Mouse (Mus musculus): Measurements from ENCODE around the gene Gm20441. TPM values are rescaled to one million over a fixed set of nuclear protein-coding genes. Genes with fewer than 3 reads are reported as not detected.
"Not testable (repeated sequence)": the region's sequence is repeated elsewhere in the genome, so short reads cannot be mapped to it uniquely, and the experiment has no call there.

Gm20441 gene
- total RNA-seq, 2 experiments from 2014 or later, result not detected

- ATAC-seq (replicated peaks; ENCODE audit: low FRiP score, poor library complexity, severe bottlenecking), result no peak
Measured at GRCm38 (mm10) chr10:75788277-75788676, 7.5 kb upstream of the Gm20441 start.

GRCm38 (mm10) chr10:75785442-75785841 lies 4.7 kb upstream of the Gm20441 start:
- ATAC-seq (replicated peaks; ENCODE audit: low FRiP score, poor library complexity, severe bottlenecking), result no peak

GRCm38 (mm10) chr10:75779206-75780174 lies 1.3 kb downstream of the Gm20441 start:
- ATAC-seq (replicated peaks; ENCODE audit: low FRiP score, poor library complexity, severe bottlenecking), result no peak

GRCm38 (mm10) chr10:75777885-75778284 lies 2.9 kb downstream of the Gm20441 start:
- ATAC-seq (replicated peaks; ENCODE audit: low FRiP score, poor library complexity, severe bottlenecking), result no peak

GRCm38 (mm10) chr10:75776562-75776961 lies 4.2 kb downstream of the Gm20441 start:
- ATAC-seq (replicated peaks; ENCODE audit: low FRiP score, poor library complexity, severe bottlenecking), result no peak

GRCm38 (mm10) chr10:75774587-75774986 lies 6.2 kb downstream of the Gm20441 start:
- ATAC-seq (replicated peaks; ENCODE audit: low FRiP score, poor library complexity, severe bottlenecking), result no peak

GRCm38 (mm10) chr10:75774102-75774501 lies 6.7 kb downstream of the Gm20441 start:
- no peak for ATAC-seq (replicated peaks; ENCODE audit: low FRiP score, poor library complexity, severe bottlenecking)

- ATAC-seq (replicated peaks; ENCODE audit: low FRiP score, poor library complexity, severe bottlenecking), result peak; percentile 92
Measured at GRCm38 (mm10) chr10:75772795-75773664, 7.7 kb downstream of the Gm20441 start, which contains the start of gene Ddt. TSS of gene Ddt (minus strand) at chr10:75773414.

- not testable (repeated sequence) for ATAC-seq (replicated peaks; ENCODE audit: low FRiP score, poor library complexity, severe bottlenecking)
Measured at GRCm38 (mm10) chr10:75767756-75768155, 13.0 kb downstream of the Gm20441 start.

GRCm38 (mm10) chr10:75766856-75767255 lies 13.9 kb downstream of the Gm20441 start:
- no peak for ATAC-seq (replicated peaks; ENCODE audit: low FRiP score, poor library complexity, severe bottlenecking)

GRCm38 (mm10) chr10:75764519-75765473 lies 16.0 kb downstream of the Gm20441 start:
- peak; percentile 50 for ATAC-seq (replicated peaks; ENCODE audit: low FRiP score, poor library complexity, severe bottlenecking)

- ATAC-seq (replicated peaks; ENCODE audit: low FRiP score, poor library complexity, severe bottlenecking), result peak; percentile 89
Measured at GRCm38 (mm10) chr10:75763682-75764518, 16.9 kb downstream of the Gm20441 start, which contains the start of gene Cabin1. TSS of gene Cabin1 (minus strand) at chr10:75764341.

- ATAC-seq (replicated peaks; ENCODE audit: low FRiP score, poor library complexity, severe bottlenecking), result peak; percentile 70
Measured at GRCm38 (mm10) chr10:75762413-75762812, 18.3 kb downstream of the Gm20441 start.

- no peak for ATAC-seq (replicated peaks; ENCODE audit: low FRiP score, poor library complexity, severe bottlenecking)
Measured at GRCm38 (mm10) chr10:75760311-75760710, 20.4 kb downstream of the Gm20441 start.

GRCm38 (mm10) chr10:75756719-75757118 lies 24.0 kb downstream of the Gm20441 start:
- ATAC-seq (replicated peaks; ENCODE audit: low FRiP score, poor library complexity, severe bottlenecking), result no peak

GRCm38 (mm10) chr10:75744017-75744416 lies 36.7 kb downstream of the Gm20441 start:
- ATAC-seq (replicated peaks; ENCODE audit: low FRiP score, poor library complexity, severe bottlenecking), result peak; percentile 67

GRCm38 (mm10) chr10:75743369-75743768 lies 37.4 kb downstream of the Gm20441 start:
- ATAC-seq (replicated peaks; ENCODE audit: low FRiP score, poor library complexity, severe bottlenecking), result no peak

- no peak for ATAC-seq (replicated peaks; ENCODE audit: low FRiP score, poor library complexity, severe bottlenecking)
Measured at GRCm38 (mm10) chr10:75740866-75741265, 39.9 kb downstream of the Gm20441 start.
